Mouse (Mus musculus): ENCODE measurements around the gene Olfr1424. TPM values are rescaled to one million over a fixed set of nuclear protein-coding genes. Genes with fewer than 3 reads are reported as not detected.
A peak's percentile ranks its signal among the peaks of the same experiment; 100 is the strongest.

Gene Olfr1424
- total RNA-seq, 2 experiments from 2014 or later: not detected

- ATAC-seq (replicated peaks; ENCODE audit: low FRiP score, low TSS enrichment, poor library complexity, severe bottlenecking): peak; percentile 29
Measured at GRCm38 (mm10) chr19:12009501-12010280, 52.8 kb downstream of the Olfr1424 start.

Other genes with a start within 250 kb of the Olfr1424 start
- gene Stx3, start 243.3 kb downstream of the Olfr1424 start, total RNA-seq (2014; fragmentation: Nextera tagmentation): 5.6 and 8.0 TPM in 2 replicates
- gene Stx3, start 243.3 kb downstream of the Olfr1424 start, total RNA-seq (2017): 6.2 and 16.5 TPM in 2 replicates
- gene Olfr1417, start 223.5 kb downstream of the Olfr1424 start, total RNA-seq (2014; fragmentation: Nextera tagmentation): not detected in 2 replicates
- gene Olfr1417, start 223.5 kb downstream of the Olfr1424 start, total RNA-seq (2017): 0.28 TPM in 1 of 2 replicates, not detected in the other
- not detected in 2 replicates for gene Olfr1418, start 201.6 kb downstream of the Olfr1424 start, total RNA-seq (2014; fragmentation: Nextera tagmentation)
- not detected in 2 replicates for gene Olfr1418, start 201.6 kb downstream of the Olfr1424 start, total RNA-seq (2017)
- not detected in 2 replicates for gene Olfr1419, start 187.6 kb downstream of the Olfr1424 start, total RNA-seq (2014; fragmentation: Nextera tagmentation)
- not detected in 2 replicates for gene Olfr1419, start 187.6 kb downstream of the Olfr1424 start, total RNA-seq (2017)
- gene Olfr1420, start 176.1 kb downstream of the Olfr1424 start, total RNA-seq (2014; fragmentation: Nextera tagmentation): not detected in 2 replicates
- gene Olfr1420, start 176.1 kb downstream of the Olfr1424 start, total RNA-seq (2017): not detected in 2 replicates
- 21.1 and 28.6 TPM in 2 replicates for gene Patl1, start 150.3 kb downstream of the Olfr1424 start, total RNA-seq (2014; fragmentation: Nextera tagmentation)
- gene Patl1, start 150.3 kb downstream of the Olfr1424 start, total RNA-seq (2017): 10.4 and 11.0 TPM in 2 replicates
- gene Osbp, start 96.7 kb downstream of the Olfr1424 start, total RNA-seq (2014; fragmentation: Nextera tagmentation): 39.5 and 39.9 TPM in 2 replicates
- gene Osbp, start 96.7 kb downstream of the Olfr1424 start, total RNA-seq (2017): 28.8 and 29.0 TPM in 2 replicates
- not detected in 2 replicates for gene Olfr1423, start 21.4 kb downstream of the Olfr1424 start, total RNA-seq (2014; fragmentation: Nextera tagmentation)
- gene Olfr1423, start 21.4 kb downstream of the Olfr1424 start, total RNA-seq (2017): not detected in 2 replicates
- gene Olfr1425, start 15.0 kb upstream of the Olfr1424 start, total RNA-seq (2014; fragmentation: Nextera tagmentation): not detected in 2 replicates
- not detected in 2 replicates for gene Olfr1425, start 15.0 kb upstream of the Olfr1424 start, total RNA-seq (2017)
- not detected in 2 replicates for gene Olfr1426, start 29.3 kb upstream of the Olfr1424 start, total RNA-seq (2014; fragmentation: Nextera tagmentation)
- gene Olfr1426, start 29.3 kb upstream of the Olfr1424 start, total RNA-seq (2017): not detected in 2 replicates
- gene Olfr1427, start 40.7 kb upstream of the Olfr1424 start, total RNA-seq (2014; fragmentation: Nextera tagmentation): not detected in 2 replicates
- gene Olfr1427, start 40.7 kb upstream of the Olfr1424 start, total RNA-seq (2017): not detected in 2 replicates
- gene Olfr1428, start 53.2 kb upstream of the Olfr1424 start, total RNA-seq (2014; fragmentation: Nextera tagmentation): not detected in 2 replicates
- gene Olfr1428, start 53.2 kb upstream of the Olfr1424 start, total RNA-seq (2017): not detected in 2 replicates
- gene Olfr76, start 60.5 kb upstream of the Olfr1424 start, total RNA-seq (2014; fragmentation: Nextera tagmentation): not detected in 2 replicates
- not detected in 2 replicates for gene Olfr76, start 60.5 kb upstream of the Olfr1424 start, total RNA-seq (2017)
- gene Olfr1555-ps1, start 107.4 kb upstream of the Olfr1424 start, total RNA-seq (2014; fragmentation: Nextera tagmentation): not detected in 2 replicates
- not detected in 2 replicates for gene Olfr1555-ps1, start 107.4 kb upstream of the Olfr1424 start, total RNA-seq (2017)
- not detected in 2 replicates for gene Olfr1431, start 138.0 kb upstream of the Olfr1424 start, total RNA-seq (2014; fragmentation: Nextera tagmentation)
- gene Olfr1431, start 138.0 kb upstream of the Olfr1424 start, total RNA-seq (2017): not detected in 2 replicates
- gene Olfr1432, start 169.9 kb upstream of the Olfr1424 start, total RNA-seq (2014; fragmentation: Nextera tagmentation): not detected in 2 replicates
- gene Olfr1432, start 169.9 kb upstream of the Olfr1424 start, total RNA-seq (2017): not detected in 2 replicates
- not detected in 2 replicates for gene Olfr262, start 179.0 kb upstream of the Olfr1424 start, total RNA-seq (2014; fragmentation: Nextera tagmentation)
- not detected in 2 replicates for gene Olfr262, start 179.0 kb upstream of the Olfr1424 start, total RNA-seq (2017)
- gene Olfr235, start 198.3 kb upstream of the Olfr1424 start, total RNA-seq (2014; fragmentation: Nextera tagmentation): not detected in 2 replicates
- gene Olfr235, start 198.3 kb upstream of the Olfr1424 start, total RNA-seq (2017): not detected in 2 replicates
- not detected in 2 replicates for gene Olfr1434, start 217.2 kb upstream of the Olfr1424 start, total RNA-seq (2014; fragmentation: Nextera tagmentation)
- gene Olfr1434, start 217.2 kb upstream of the Olfr1424 start, total RNA-seq (2017): not detected in 2 replicates
- not detected in 2 replicates for gene Olfr1436, start 236.4 kb upstream of the Olfr1424 start, total RNA-seq (2014; fragmentation: Nextera tagmentation)
- not detected in 2 replicates for gene Olfr1436, start 236.4 kb upstream of the Olfr1424 start, total RNA-seq (2017)